26 mouse cellular contexts compared by ENCODE assay signal in the genomic region with DNA sequence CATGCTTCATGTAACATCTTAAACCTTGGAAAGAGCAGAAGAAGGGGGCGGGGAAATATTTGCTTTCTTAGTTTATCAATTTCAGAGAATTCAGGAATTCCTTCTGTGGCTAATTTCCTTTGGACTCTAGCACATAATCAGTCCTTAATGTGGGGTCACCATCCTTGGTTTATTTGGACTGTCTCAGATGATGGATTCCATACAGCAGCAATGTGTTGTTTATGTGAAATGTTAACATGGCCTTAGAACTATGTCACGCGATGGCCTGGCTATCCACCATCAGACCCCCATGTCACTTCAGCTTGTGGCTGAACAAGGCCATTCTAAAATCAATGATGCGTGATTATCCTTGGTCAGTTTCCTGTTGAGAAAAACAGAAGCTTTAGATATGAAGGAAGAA.
"Had no signal": no experiment of that assay in that cellular context is flagged by ENCODE, and none has a peak within 500 bp of the region (broad histone marks: within the 10 kb centered on the region; RNA-seq: fewer than 3 reads in every experiment).

No protein-coding gene starts in this region.

- H3K36me3 ChIP-seq: heart, embryonic 10.5 days; heart, embryonic 12.5 days; hindbrain, embryonic 10.5 days; hindbrain, embryonic 12.5 days; intestine, embryonic 15.5 days; kidney, embryonic 15.5 days; limb, embryonic 10.5 days had no signal

- H3K27me3 ChIP-seq: hindbrain, embryonic 12.5 days; intestine, embryonic 15.5 days; kidney, embryonic 15.5 days; limb, embryonic 12.5 days had no signal

- H3K4me1 ChIP-seq: heart, embryonic 12.5 days; intestine, embryonic 15.5 days; limb, embryonic 10.5 days; limb, embryonic 12.5 days had no signal

- H3K4me2 ChIP-seq: heart, embryonic 12.5 days; hindbrain, embryonic 12.5 days; hindbrain, embryonic 14.5 days; intestine, embryonic 15.5 days; kidney, embryonic 15.5 days; limb, embryonic 12.5 days had no signal

- H3K27ac ChIP-seq: gastrocnemius, adult 2 months; heart, embryonic 10.5 days; hindbrain, embryonic 10.5 days; hindbrain, embryonic 12.5 days; hindbrain, embryonic 14.5 days; intestine, embryonic 15.5 days; kidney, embryonic 15.5 days; layer of hippocampus, adult 2 months; left cerebral cortex, adult 2 months; limb, embryonic 10.5 days; limb, embryonic 12.5 days had no signal

- ATAC-seq: forebrain, embryonic 16.5 days; hindbrain, embryonic 16.5 days; inflammation-experienced regulatory T-cells, adult 6 months; intestine, embryonic 15.5 days; intestine, postnatal 0 days had no signal

- H3K9me3 ChIP-seq: heart, embryonic 10.5 days; heart, embryonic 12.5 days; hindbrain, embryonic 10.5 days; hindbrain, embryonic 12.5 days; intestine, embryonic 15.5 days; kidney, embryonic 15.5 days; limb, embryonic 10.5 days; limb, embryonic 12.5 days had no signal

- DNase-seq: gastrocnemius, adult 2 months; gastrocnemius, postnatal 10 days; gastrocnemius, postnatal 25 days; heart, adult 18-20 months; heart, postnatal 10 days; heart, postnatal 4 days; kidney, adult 2 months; kidney, adult 9 months; kidney, postnatal 14 days; kidney, postnatal 36 days; liver had no signal

- H3K4me3 ChIP-seq: gastrocnemius, adult 2 months; heart, embryonic 10.5 days; heart, embryonic 12.5 days; hindbrain, embryonic 10.5 days; hindbrain, embryonic 12.5 days; intestine, embryonic 15.5 days; kidney, embryonic 15.5 days; layer of hippocampus, adult 2 months; left cerebral cortex, adult 2 months; limb, embryonic 10.5 days; limb, embryonic 12.5 days had no signal

- H3K9ac ChIP-seq: heart, embryonic 12.5 days; hindbrain, embryonic 12.5 days; hindbrain, embryonic 14.5 days; intestine, embryonic 15.5 days; kidney, embryonic 15.5 days; limb, embryonic 12.5 days had no signal
